Mouse (Mus musculus) heart, postnatal 10 days (tissue): Measurements from ENCODE around the gene Pak1ip1. TPM values are rescaled to one million over a fixed set of nuclear protein-coding genes. Genes with fewer than 3 reads are reported as not detected.

Source experiments
- DNase-seq, 2 experiments: peaks; one replicate each; pipeline ENCODE4 v3.0.0; 2021
- intact Hi-C: fragments of 180-260 bp; cut with DNase I; formaldehyde crosslinking; loops from one replicate; pipeline ENCODE4 v1.15.1; 2025
- total RNA-seq, 2 experiments: library from RNA; stranded (reverse); gene quantifications; 2 replicates each; pipeline ENCODE4 v1.2.3; 2021

Pak1ip1 gene
- total RNA-seq, 2 experiments from 2014 or later, result 30.2 to 33.4 TPM

DNA sequence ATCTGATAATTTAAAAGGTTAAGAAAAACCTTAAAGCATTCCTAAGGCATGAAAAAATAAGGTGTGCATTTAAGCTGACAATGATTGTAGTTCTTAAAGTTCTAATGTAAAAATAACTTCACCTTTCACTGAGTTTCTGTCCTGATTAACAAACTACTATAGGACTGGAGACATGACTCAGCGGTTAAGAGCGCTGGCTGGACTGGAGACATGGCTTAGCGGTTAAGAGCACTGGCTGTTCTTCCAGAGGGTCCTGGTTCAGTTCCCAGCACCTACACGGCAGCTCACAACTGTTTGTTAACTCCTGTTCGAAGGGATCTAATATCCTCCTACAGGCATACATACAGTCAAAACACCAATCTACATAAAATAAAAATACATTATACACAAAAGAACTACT lies 1.2 kb downstream of the Pak1ip1 start:
- no peak for DNase-seq
- intact Hi-C loops, result loop anchor here (5.0 kb wide), 2 partner anchors 160 to 220 kb away; no protein-coding TSS in a partner anchor

GRCm38 (mm10) chr13:41006244-41006643 lies 5.4 kb downstream of the Pak1ip1 start:
- intact Hi-C loops, result no loop called here
- DNase-seq, result no peak

DNA sequence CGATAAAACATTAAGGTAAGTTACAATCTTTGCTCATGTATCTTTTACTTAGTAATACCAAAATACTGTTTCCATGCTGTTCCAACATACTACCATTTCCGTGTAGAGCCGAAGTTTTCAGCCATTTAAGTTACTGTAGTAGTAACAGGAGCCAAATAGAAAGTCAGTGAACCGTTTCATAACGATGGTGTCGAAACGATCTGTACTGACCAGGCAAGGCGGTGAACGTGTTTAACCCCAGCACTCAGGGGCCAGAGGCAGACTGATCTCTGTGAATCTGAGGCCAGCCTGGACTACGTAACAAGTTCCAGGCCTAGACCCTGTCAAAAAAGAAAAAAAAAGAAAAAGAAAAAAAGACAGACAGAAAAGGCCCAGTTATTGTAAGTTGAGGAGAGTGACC lies 7.4 kb downstream of the Pak1ip1 start:
- intact Hi-C loops, result no loop called here

DNA sequence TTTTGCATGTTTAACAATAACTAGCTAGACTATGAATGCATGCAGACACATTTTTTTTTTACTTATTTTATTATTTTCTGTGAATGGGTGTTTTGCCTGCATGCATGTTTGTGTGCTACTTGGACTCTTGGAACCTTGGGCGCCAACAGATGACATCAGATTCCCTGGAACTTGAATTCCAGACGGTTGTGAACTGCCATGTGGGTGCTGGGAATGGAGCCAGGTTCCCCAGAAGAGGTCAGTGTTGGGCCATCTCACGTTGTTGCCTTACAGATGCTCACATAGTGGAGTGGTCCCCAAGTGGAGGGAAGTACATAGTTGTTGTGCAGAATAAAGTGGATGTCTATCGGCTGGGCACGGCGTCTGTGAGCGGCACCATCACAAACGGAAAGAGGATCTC lies 8.1 kb downstream of the Pak1ip1 start:
- intact Hi-C loops, result no loop called here
- DNase-seq, result no peak

More for the DNA sequence above, 7.4 kb downstream of the Pak1ip1 start:
- DNase-seq, result no peak

GRCm38 (mm10) chr13:41015829-41016634 lies 15.2 kb downstream of the Pak1ip1 start, which contains the start of gene Tmem14c:
TSS of gene Tmem14c (plus strand) at chr13:41016292.
- peak; percentile 97 for DNase-seq
- intact Hi-C loops, result no loop called here

DNA sequence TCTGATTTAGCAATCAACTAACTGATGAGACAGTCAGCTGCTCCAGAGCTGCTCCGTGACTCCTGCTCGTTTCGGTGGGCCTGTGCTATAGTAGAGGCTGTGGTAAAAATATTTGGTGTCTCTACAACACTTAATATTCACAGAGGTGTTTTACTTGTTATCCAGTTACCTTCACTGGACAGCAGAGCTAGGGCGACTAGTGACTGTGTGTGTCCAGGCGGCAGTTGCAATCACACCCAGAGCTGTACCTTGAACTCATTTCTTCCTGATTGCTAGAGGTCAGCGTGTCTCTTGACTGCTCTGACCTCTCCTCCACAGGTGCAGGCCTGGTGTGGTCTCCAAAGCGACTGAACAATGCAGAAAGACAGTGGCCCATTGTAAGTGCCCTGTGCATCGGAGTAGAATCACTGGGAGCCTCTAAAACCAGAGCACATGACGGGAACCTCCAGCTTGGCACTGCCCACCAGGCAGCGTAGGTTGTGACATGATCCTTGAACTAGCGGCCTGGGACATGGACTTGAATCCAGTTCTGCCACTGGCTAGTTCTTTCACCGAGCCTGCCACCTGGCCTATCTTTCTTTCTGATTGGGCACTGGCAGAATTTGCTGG lies 16.1 kb downstream of the Pak1ip1 start:
- DNase-seq, result peak; percentile 9 to 17
- intact Hi-C loops, result no loop called here

GRCm38 (mm10) chr13:41017832-41018231 lies 17.0 kb downstream of the Pak1ip1 start:
- intact Hi-C loops, result no loop called here
- DNase-seq, result no peak

DNA sequence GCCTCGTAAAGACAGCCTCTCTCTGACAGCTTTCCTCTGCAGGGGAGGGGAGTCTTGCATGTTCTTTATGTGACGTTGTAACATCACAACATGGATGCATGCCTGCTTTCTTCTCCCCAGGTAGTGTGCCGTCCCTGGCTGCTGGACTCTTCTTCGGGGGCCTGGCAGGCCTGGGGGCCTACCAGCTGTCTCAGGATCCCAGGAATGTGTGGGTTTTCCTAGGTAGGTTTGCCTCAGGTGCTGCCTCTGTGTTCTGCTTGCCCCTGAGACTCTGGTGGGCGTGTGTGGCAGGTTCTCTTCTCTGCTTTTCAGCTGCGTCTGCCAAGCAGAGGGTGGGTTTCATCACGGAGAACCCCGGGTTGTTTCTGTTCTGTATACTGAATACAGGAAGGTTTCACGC lies 17.4 kb downstream of the Pak1ip1 start:
- intact Hi-C loops, result no loop called here
- DNase-seq, result no peak

GRCm38 (mm10) chr13:41018756-41019591 lies 18.2 kb downstream of the Pak1ip1 start:
- no peak for DNase-seq
- intact Hi-C loops, result no loop called here

DNA sequence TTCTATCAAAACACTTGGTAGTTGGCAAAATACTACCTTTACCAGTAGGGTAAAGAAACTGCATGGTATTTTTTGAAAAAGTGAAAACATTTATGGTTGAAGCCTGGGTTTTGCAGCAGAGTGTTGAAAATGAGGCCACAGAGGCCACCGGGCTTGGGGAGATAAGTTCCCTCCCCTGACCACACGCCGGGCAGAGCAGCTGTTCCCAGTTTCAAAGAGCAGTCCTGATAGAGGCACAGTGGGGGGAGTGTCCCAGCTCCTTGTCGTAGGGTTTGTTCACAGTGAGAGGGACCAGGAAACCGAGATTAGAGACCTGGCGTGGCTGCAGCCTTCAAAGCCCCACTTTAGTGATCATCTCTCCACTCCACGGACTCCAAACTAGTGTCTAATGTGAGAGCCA lies 19.7 kb downstream of the Pak1ip1 start:
- intact Hi-C loops, result no loop called here
- DNase-seq, result no peak

DNA sequence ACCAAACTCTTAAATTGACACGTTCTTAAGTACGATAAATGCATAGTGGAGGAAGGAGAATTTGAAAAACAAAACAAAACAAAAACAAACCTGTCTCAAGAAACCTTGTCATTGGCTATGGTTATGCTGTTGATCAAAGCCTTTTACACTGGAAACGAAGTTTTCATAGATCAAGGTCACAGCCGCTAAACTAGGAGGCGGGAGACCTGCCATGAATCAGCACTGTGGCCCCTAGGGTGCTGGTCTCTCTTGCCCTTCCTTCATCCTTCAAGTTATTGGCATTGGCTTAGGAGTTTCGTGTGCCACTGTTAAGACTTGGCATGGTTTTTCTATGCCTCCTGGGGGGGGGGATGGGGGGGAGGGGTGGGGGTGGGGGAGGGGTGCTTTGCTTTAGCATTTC lies 20.8 kb downstream of the Pak1ip1 start:
- no peak for DNase-seq
- intact Hi-C loops, result no loop called here

DNA sequence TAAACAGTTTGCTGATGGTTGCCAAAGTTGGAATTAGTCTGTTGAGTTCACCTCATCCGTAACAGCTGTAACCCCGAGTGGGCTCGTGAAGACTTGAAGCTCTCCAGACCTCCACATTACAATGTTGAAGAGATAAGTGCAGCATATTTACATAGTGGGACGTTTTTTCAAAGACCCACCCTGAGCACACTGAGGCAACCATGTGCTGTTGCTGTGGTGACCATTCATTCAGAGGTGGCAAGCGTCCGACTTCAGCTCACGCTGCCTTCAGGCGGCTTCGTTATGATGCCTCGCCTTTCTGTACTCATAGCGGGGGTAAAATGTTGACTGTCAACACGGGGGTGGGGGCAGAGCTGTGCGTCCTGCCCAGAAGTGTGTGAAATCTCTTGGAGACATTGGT lies 21.3 kb downstream of the Pak1ip1 start:
- intact Hi-C loops, result no loop called here
- no peak for DNase-seq

GRCm38 (mm10) chr13:41030098-41030497 lies 29.3 kb downstream of the Pak1ip1 start:
- intact Hi-C loops, result no loop called here
- no peak for DNase-seq

DNA sequence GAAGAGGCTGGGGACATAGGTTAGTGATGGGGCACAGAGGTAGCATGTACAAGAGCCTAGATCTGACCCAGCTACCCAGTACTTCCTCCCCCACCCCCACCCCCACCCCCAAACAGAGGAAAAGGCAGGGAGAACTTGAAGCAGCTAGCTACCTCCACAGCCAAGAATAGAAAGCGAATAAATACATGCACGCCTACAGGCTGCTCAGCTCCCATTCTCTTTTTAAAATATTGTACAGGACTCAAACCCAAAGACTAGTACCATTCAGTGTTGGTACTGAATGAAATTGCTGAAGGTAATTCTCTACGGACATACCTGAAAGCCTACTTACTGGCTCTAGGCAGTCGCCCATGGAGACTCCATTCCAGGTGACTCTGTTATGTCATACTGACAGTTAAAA lies 41.7 kb downstream of the Pak1ip1 start:
- intact Hi-C loops, result no loop called here
- DNase-seq, result no peak

DNA sequence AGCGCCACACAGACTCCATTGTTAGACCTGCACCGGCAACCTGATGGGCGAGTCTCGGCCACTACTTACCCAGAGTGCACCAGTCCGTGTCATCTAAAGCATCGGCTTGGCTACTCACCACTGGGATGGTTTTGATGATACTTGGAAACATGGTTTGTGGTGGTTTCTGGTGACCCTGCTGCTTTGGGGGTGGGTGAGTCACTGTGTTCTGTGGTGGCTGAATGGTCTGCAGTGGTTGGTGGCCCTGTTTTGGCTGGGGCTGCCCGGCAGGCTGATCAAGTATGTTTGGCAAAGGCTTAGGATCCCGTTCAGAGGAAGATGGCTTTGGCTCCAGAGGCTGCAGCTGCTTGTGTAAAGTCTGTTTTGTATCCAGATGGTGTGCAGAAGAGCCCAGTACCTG lies 45.1 kb downstream of the Pak1ip1 start:
- intact Hi-C loops, result no loop called here
- DNase-seq, result no peak

GRCm38 (mm10) chr13:41047280-41047679 lies 46.5 kb downstream of the Pak1ip1 start:
- intact Hi-C loops, result loop anchor here (1.0 kb wide), 2 partner anchors 204 to 263 kb away; no protein-coding TSS in a partner anchor
- DNase-seq, result peak in 1 of 2 experiments; percentile 4

DNA sequence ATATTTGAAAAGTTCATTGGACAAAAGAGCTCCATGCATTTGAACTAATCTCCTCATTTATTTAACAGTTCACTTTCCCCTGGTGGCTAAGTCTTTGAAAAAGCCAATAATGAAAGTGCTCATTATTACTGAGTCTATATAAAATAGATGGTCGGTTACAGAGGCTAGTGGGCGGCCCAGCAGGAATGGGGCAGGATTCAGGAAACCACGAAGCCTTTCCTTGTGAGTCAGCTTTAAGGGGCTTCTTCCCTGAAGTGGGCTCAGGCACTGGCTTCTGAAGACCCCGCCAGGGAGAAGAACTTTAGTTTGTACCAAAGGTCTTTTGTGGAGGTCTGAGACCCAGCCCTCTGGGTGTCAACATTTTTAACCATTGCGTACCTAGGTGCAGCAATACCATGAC lies 51.1 kb downstream of the Pak1ip1 start:
- intact Hi-C loops, result no loop called here

More for the DNA sequence above, 51.1 kb downstream of the Pak1ip1 start:
- DNase-seq, result no peak
